Mouse (Mus musculus) cerebellum, postnatal 14 days (tissue): Measurements from ENCODE around the gene Glod4.
A peak's percentile ranks its signal among the peaks of the same experiment; 100 is the strongest.

ENCODE experiments used
- DNase-seq, 2 experiments: peaks; one replicate each; pipeline ENCODE4 v3.0.0; 2021; ENCODE audit warnings: mixed read lengths in 2 of 2

Glod4 gene

GRCm38 (mm10) chr11:76242901-76243810, at the start of gene Glod4, which contains the start of gene Mrm3:
Glod4 (minus strand) TSS chr11:76243725.
Mrm3 (plus strand) TSS chr11:76243715.
- DNase-seq = peak; percentile 96 to 98

- DNase-seq = peak in 1 of 2 experiments; percentile 45
Measured at GRCm38 (mm10) chr11:76292831-76293230, 49.3 kb upstream of the Glod4 start.

- no peak for DNase-seq
Measured at GRCm38 (mm10) chr11:76292398-76292797, 48.9 kb upstream of the Glod4 start.

- DNase-seq = no peak
Measured at GRCm38 (mm10) chr11:76291960-76292359, 48.4 kb upstream of the Glod4 start.

GRCm38 (mm10) chr11:76290367-76290766, 46.8 kb upstream of the Glod4 start:
- DNase-seq = peak; percentile 87 to 91

- DNase-seq = peak; percentile 44 to 45
Measured at GRCm38 (mm10) chr11:76288645-76289044, 45.1 kb upstream of the Glod4 start.

GRCm38 (mm10) chr11:76287301-76287700, 43.8 kb upstream of the Glod4 start:
- DNase-seq = no peak

GRCm38 (mm10) chr11:76286534-76287126, 43.1 kb upstream of the Glod4 start:
- DNase-seq = no peak

GRCm38 (mm10) chr11:76285431-76286075, 42.0 kb upstream of the Glod4 start:
- no peak for DNase-seq

- DNase-seq = no peak
Measured at GRCm38 (mm10) chr11:76283841-76284240, 40.3 kb upstream of the Glod4 start.

- DNase-seq = no peak
Measured at GRCm38 (mm10) chr11:76279971-76280370, 36.4 kb upstream of the Glod4 start.

- DNase-seq = peak in 1 of 2 experiments; percentile 55
Measured at GRCm38 (mm10) chr11:76278960-76279852, 35.7 kb upstream of the Glod4 start.

- peak; percentile 73 to 76 for DNase-seq
Measured at GRCm38 (mm10) chr11:76272440-76272839, 28.9 kb upstream of the Glod4 start.

- no peak for DNase-seq
Measured at GRCm38 (mm10) chr11:76268521-76269065, 25.1 kb upstream of the Glod4 start.

GRCm38 (mm10) chr11:76268001-76268459, 24.5 kb upstream of the Glod4 start:
- no peak for DNase-seq

- DNase-seq = no peak
Measured at GRCm38 (mm10) chr11:76267550-76267949, 24.0 kb upstream of the Glod4 start.

- DNase-seq = peak in 1 of 2 experiments; percentile 43
Measured at GRCm38 (mm10) chr11:76262611-76263351, 19.3 kb upstream of the Glod4 start.

- DNase-seq = no peak
Measured at GRCm38 (mm10) chr11:76261224-76261623, 17.7 kb upstream of the Glod4 start.

- peak in 1 of 2 experiments; percentile 60 for DNase-seq
Measured at GRCm38 (mm10) chr11:76260208-76261050, 16.9 kb upstream of the Glod4 start.

- peak in 1 of 2 experiments; percentile 28 for DNase-seq
Measured at GRCm38 (mm10) chr11:76258511-76258910, 15.0 kb upstream of the Glod4 start.
